Mouse (Mus musculus) left cerebral cortex, adult 8-10 months (tissue): ENCODE data around the gene Rps6ka1. TPM values are rescaled to one million over a fixed set of nuclear protein-coding genes. Genes with fewer than 3 reads are reported as not detected.
A peak's percentile ranks its signal among the peaks of the same experiment; 100 is the strongest.
"Not testable (repeated sequence)": the region's sequence is repeated elsewhere in the genome, so short reads cannot be mapped to it uniquely, and the experiment has no call there.

ENCODE experiments used
- DNase-seq, 2 experiments: peaks; one replicate each; pipeline ENCODE4 v3.0.0; 2022; ENCODE audit warnings: low spot score in 2 of 2
- total RNA-seq, 4 experiments: library from RNA; stranded (reverse); gene quantifications; 2 replicates each; pipeline ENCODE4 v1.2.4; 2022

The Rps6ka1 gene
- 10 to 100 TPM; 15.3 to 19.2 (median 17.7) TPM for total RNA-seq

GRCm38 (mm10) chr4:133887672-133888453, at the start of gene Rps6ka1:
Rps6ka1 (minus strand) TSS chr4:133887797.
- peak; percentile 59 to 60 for DNase-seq

- DNase-seq: no peak
These were observed 44.2 kb upstream of the Rps6ka1 start for GRCm38 (mm10) chr4:133931785-133932184.

- no peak for DNase-seq
These were observed 43.8 kb upstream of the Rps6ka1 start for GRCm38 (mm10) chr4:133931349-133931748.

GRCm38 (mm10) chr4:133929278-133929670, 41.7 kb upstream of the Rps6ka1 start:
- no peak for DNase-seq

GRCm38 (mm10) chr4:133928576-133929277, 41.1 kb upstream of the Rps6ka1 start:
- no peak for DNase-seq

GRCm38 (mm10) chr4:133925204-133925603, 37.6 kb upstream of the Rps6ka1 start:
- DNase-seq: no peak

GRCm38 (mm10) chr4:133923743-133924142, 36.1 kb upstream of the Rps6ka1 start:
- no peak for DNase-seq

GRCm38 (mm10) chr4:133918093-133918825, 30.7 kb upstream of the Rps6ka1 start:
- peak in 1 of 2 experiments; percentile 14 for DNase-seq

GRCm38 (mm10) chr4:133911983-133912382, 24.4 kb upstream of the Rps6ka1 start:
- no peak for DNase-seq

GRCm38 (mm10) chr4:133910236-133911211, 22.9 kb upstream of the Rps6ka1 start:
- DNase-seq: peak; percentile 93 to 94

- DNase-seq: no peak
These were observed 20.5 kb upstream of the Rps6ka1 start for GRCm38 (mm10) chr4:133908051-133908450.

- DNase-seq: no peak
These were observed 19.5 kb upstream of the Rps6ka1 start for GRCm38 (mm10) chr4:133907086-133907485.

GRCm38 (mm10) chr4:133906336-133906735, 18.7 kb upstream of the Rps6ka1 start:
- DNase-seq: not testable (repeated sequence)

- DNase-seq: no peak
These were observed 17.6 kb upstream of the Rps6ka1 start for GRCm38 (mm10) chr4:133905167-133905566.

GRCm38 (mm10) chr4:133904326-133904725, 16.7 kb upstream of the Rps6ka1 start:
- no peak for DNase-seq

- DNase-seq: no peak
These were observed 15.8 kb upstream of the Rps6ka1 start for GRCm38 (mm10) chr4:133903372-133903771.

GRCm38 (mm10) chr4:133902510-133902909, 14.9 kb upstream of the Rps6ka1 start:
- DNase-seq: no peak

- DNase-seq: no peak
These were observed 13.3 kb upstream of the Rps6ka1 start for GRCm38 (mm10) chr4:133900887-133901286.

GRCm38 (mm10) chr4:133900352-133900751, 12.8 kb upstream of the Rps6ka1 start:
- DNase-seq: no peak

GRCm38 (mm10) chr4:133899241-133899800, 11.7 kb upstream of the Rps6ka1 start:
- DNase-seq: no peak
